Mouse (Mus musculus): ENCODE results near the gene Tnfrsf8. TPM values are rescaled to one million over a fixed set of nuclear protein-coding genes. Genes with fewer than 3 reads are reported as not detected.
"Not testable (repeated sequence)": the region's sequence is repeated elsewhere in the genome, so short reads cannot be mapped to it uniquely, and the experiment has no call there.

Gene Tnfrsf8
- polyA plus RNA-seq (2015; fragmentation: Nextera tagmentation; extraction: Ambion mirVana), result 0.14 and 2.7 TPM in 2 replicates

DNA sequence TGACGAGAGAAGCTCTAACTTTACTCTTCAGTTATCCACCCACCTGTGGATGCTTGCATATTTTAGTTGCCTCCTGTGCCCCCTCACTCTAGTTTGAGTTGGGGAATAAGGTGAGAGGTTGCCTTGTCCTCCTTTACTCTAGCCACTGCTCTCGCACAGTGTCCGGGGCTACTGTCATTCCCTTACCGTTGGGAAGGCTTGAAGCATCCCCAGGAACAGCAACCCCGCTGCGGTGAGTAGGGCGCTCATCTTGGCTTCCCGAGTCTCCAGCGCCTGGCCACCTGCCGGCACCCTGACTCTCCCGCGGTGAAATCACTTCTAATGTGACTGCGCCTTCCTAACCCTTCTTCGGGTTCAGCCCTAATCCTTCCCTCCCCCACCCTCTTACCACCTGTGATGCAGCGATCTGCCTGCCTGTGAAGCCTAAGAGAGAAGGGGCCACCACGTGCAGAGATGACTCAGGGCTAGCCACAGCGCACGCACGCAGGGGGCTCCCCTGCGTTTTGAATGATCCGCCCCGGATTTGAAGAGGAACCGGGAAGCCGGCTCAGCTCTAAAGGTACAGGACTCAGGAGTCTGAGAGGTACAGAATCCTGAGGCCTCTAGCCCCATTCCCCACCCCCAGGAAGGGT, at the start of gene Tnfrsf8:
Gene Tnfrsf8 (minus strand): TSS at position 329 of the 632 bp plus-strand sequence.
- no peak within 1 kb of the TSS for H3K27ac ChIP-seq (replicated peaks)
- H3K4me1 ChIP-seq, result no peaks in the 10 kb centered on the region
- peaks cover 8% of the 10 kb centered on the region for H3K27me3 ChIP-seq (replicated peaks)
- no peak within 1 kb of the TSS for H3K9ac ChIP-seq (replicated peaks)
- no peaks in the 10 kb centered on the region for H3K36me3 ChIP-seq
- WGBS, result 7% methylated on average over 24 of the region's 24 CpGs
- no peak within 1 kb of the TSS for H3K4me3 ChIP-seq (replicated peaks)
- H3K9me3 ChIP-seq (replicated peaks), result no peaks in the 10 kb centered on the region
- no peak for ATAC-seq (ENCODE audit: low FRiP score)
- peak within 1 kb of the TSS; percentile 15; the same call in 1 of the 2 replicates for H3K4me2 ChIP-seq

DNA sequence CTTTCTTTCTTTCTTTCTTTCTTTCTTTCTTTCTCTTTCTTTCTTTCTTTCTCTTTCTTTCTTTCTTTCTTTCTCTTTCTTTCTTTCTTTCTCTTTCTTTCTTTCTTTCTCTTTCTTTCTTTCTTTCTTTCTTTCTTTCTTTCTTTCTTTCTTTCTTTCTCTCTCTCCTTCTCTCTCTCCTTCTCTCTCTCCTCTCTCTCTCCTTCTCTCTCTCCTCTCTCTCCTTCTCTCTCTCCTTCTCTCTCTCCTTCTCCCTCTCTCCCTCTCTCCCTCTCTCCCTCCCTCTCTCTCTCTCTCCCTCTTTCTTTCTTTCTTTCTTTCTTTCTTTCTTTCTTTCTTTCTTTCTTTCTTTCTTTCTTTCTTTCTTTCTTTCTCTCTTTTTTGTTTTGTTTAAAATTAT, 46.7 kb upstream of the Tnfrsf8 start:
- H3K4me1 ChIP-seq; H3K9ac ChIP-seq (replicated peaks); H3K27ac ChIP-seq (replicated peaks); H3K9me3 ChIP-seq (replicated peaks); H3K4me3 ChIP-seq (replicated peaks); H3K27me3 ChIP-seq (replicated peaks); H3K4me2 ChIP-seq; ATAC-seq (ENCODE audit: low FRiP score); H3K36me3 ChIP-seq: not testable (repeated sequence)

DNA sequence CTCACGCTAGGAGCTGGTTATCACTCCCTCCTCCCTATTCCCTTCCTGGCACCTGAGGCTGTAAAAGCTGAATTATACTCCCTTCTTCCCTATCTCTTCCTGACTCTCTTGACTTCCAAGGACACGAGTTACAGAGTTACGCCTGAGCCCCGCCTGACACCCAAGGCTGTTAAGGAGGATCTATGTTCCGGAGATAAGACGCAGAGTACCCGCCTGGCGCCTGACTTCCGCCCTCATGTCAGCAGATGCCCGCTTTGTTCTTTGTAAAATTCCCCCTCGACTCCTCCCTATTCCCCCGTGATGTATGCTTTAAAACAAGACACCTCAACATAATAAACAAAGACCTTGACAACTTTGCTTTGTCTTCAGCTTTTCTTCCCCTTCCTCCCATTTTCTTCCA, 46.1 kb upstream of the Tnfrsf8 start:
- H3K9ac ChIP-seq (replicated peaks), result no peak overlapping the region
- no peaks in the 10 kb centered on the region for H3K9me3 ChIP-seq (replicated peaks)
- H3K4me3 ChIP-seq (replicated peaks), result no peak overlapping the region
- no peaks in the 10 kb centered on the region for H3K4me1 ChIP-seq
- H3K4me2 ChIP-seq, result peak overlapping the region; percentile 34
- no peaks in the 10 kb centered on the region for H3K27me3 ChIP-seq (replicated peaks)
- H3K27ac ChIP-seq (replicated peaks), result no peak overlapping the region
- 21% methylated on average over 12 of the region's 12 CpGs for WGBS
- no peak for ATAC-seq (ENCODE audit: low FRiP score)
- H3K36me3 ChIP-seq, result no peaks in the 10 kb centered on the region

DNA sequence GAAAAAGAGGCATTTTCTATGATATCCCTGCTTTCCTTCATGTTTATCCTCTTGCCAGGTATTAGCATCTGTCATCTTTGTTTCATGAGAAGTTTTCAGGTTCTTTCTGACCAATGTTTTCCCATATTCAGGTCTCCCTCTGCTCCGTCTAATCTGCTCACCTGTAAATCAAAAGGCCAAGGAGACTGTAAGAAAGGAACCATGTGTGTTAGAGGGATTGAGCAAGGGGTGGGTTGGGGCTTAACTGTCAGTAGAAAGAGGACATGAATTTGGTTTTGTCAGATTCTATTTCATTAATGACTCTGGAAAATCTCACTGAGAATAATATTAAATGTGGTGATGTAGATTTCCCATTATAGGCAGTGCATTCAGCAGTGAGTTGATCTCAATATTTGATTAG, 45.6 kb upstream of the Tnfrsf8 start:
- 74% methylated on average over 1 of the region's 1 CpGs for WGBS

DNA sequence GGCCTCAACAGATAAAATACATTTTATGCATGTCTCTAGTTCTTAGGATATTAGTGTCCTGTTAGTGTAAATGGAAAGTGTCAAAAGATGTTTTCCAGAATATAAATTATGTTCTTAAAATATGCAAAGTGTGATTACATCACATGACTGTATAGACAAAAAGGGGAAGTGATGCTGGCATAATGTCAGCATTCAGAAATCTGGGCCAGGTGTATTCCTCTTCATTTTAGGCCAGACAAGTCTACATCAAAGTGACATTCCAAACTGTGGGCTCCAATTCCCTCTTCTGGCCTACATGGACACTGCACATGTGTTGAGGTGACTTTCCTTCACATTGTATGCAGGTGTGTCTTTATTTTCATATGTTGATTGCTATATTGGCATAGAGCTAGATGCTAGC, 41.3 kb upstream of the Tnfrsf8 start:
- H3K9me3 ChIP-seq (replicated peaks), result no peaks in the 10 kb centered on the region
- no peak overlapping the region for H3K4me2 ChIP-seq
- H3K4me1 ChIP-seq, result no peaks in the 10 kb centered on the region
- H3K4me3 ChIP-seq (replicated peaks), result no peak overlapping the region
- ATAC-seq (ENCODE audit: low FRiP score), result no peak
- no peak overlapping the region for H3K27ac ChIP-seq (replicated peaks)
- no peaks in the 10 kb centered on the region for H3K36me3 ChIP-seq
- no peak overlapping the region for H3K9ac ChIP-seq (replicated peaks)
- no peaks in the 10 kb centered on the region for H3K27me3 ChIP-seq (replicated peaks)

More for the DNA sequence above, 45.6 kb upstream of the Tnfrsf8 start:
- Histone ChIP-seq H3K4me3 (replicated peaks) (no peak overlapping the region), H3K4me2 (no peak overlapping the region), H3K4me1 (no peaks in the 10 kb centered on the region), H3K9me3 (replicated peaks) (no peaks in the 10 kb centered on the region), H3K27me3 (replicated peaks) (no peaks in the 10 kb centered on the region), H3K27ac (replicated peaks) (no peak overlapping the region), H3K36me3 (no peaks in the 10 kb centered on the region), H3K9ac (replicated peaks) (no peak overlapping the region)
- no peak for ATAC-seq (ENCODE audit: low FRiP score)

DNA sequence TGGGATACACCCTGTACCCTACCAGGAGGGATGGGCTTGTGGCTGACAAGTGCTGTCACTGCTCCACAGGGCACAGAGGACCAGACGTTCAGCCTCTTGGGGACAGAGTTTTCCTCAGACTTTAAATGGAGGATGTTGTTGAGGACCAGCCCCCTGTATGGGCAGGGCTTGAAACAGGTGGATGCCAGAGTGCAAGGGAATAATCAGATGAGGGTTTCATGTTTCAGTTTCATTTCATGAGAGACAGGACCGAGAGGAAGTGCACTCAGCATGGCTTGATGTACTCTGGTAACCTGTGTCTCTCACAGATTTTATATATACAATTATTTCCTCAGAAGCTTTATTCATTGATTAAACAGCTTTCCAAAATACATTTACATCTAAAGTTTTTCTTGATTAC, 38.9 kb upstream of the Tnfrsf8 start:
- no peaks in the 10 kb centered on the region for H3K36me3 ChIP-seq
- H3K27me3 ChIP-seq (replicated peaks), result no peaks in the 10 kb centered on the region
- no peaks in the 10 kb centered on the region for H3K4me1 ChIP-seq
- H3K27ac ChIP-seq (replicated peaks), result no peak overlapping the region
- ATAC-seq (ENCODE audit: low FRiP score), result no peak
- H3K9me3 ChIP-seq (replicated peaks), result no peaks in the 10 kb centered on the region
- no peak overlapping the region for H3K9ac ChIP-seq (replicated peaks)
- no peak overlapping the region for H3K4me2 ChIP-seq
- H3K4me3 ChIP-seq (replicated peaks), result no peak overlapping the region
- WGBS, result 64% methylated on average over 2 of the region's 2 CpGs

DNA sequence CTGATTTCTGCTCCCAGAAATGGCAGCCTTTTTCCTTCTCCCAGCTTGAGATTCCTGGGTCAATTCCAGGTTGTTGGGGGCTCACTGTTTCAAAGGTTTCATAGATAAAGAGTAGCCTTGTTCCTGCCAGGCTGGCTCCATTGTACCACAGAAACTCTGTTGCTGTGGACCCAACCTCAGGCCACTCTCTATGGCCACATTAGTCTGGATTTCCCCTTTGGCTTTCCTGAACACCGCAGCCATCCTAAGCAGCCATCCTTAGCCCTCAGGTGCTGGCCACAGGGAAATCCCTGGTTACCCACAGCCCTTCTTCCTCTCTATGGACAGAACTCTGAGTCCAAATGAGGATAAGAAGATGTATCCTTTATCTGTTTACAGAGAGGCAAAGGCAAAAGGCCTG, 30.0 kb upstream of the Tnfrsf8 start:
- H3K36me3 ChIP-seq, result no peaks in the 10 kb centered on the region
- H3K4me2 ChIP-seq, result no peak overlapping the region
- ATAC-seq (ENCODE audit: low FRiP score), result no peak
- no peak overlapping the region for H3K4me3 ChIP-seq (replicated peaks)
- H3K27ac ChIP-seq (replicated peaks), result no peak overlapping the region
- 97% methylated on average over 1 of the region's 1 CpGs for WGBS
- no peaks in the 10 kb centered on the region for H3K27me3 ChIP-seq (replicated peaks)
- no peaks in the 10 kb centered on the region for H3K9me3 ChIP-seq (replicated peaks)
- no peak overlapping the region for H3K9ac ChIP-seq (replicated peaks)
- no peaks in the 10 kb centered on the region for H3K4me1 ChIP-seq

DNA sequence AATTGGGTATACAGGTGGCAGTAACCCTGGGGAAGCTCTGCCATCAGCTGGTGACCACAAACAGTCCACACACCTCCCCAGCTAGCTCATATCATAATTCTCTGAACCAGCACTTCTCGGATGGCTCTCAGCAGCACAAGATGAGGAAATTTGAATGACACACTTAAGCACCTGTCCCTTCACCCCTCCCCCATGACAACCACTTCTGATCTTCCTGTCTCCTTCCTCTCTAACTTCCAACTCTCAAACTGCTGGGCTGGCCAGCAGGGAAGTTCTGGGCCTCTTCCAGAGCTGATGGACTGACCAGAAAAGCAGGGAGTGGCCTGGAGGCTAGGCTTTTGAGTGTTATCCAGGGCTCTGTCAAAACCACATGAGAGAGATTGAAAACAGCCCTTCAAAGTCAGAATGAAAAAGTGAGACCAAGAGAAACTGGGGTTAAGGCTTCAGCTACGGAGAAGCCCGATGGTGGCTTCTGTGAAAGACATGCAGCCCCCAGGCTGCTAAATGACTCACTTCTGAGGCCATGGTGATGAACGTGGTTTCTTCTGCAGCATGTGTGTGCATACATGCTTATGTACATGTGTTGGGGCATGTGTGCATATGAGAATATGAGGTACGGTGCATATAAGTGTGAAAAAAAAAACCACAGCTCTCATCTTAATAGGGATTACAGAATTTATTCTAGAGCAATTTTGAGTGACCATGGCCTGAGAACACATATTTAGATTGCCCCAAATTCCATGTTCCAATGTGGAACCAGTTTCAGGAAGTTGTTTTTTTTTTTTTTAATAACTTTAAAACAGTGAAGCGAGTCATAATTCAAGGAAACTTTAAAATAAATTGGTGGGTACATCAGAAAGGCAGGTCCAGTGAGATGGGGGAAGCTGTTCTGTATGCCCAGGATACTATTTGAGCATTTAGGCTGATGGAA, 27.2 kb upstream of the Tnfrsf8 start:
- no peaks in the 10 kb centered on the region for H3K36me3 ChIP-seq
- no peak overlapping the region for H3K4me3 ChIP-seq (replicated peaks)
- no peak overlapping the region for H3K27ac ChIP-seq (replicated peaks)
- H3K27me3 ChIP-seq (replicated peaks), result no peaks in the 10 kb centered on the region
- H3K4me2 ChIP-seq, result no peak overlapping the region
- no peak overlapping the region for H3K9ac ChIP-seq (replicated peaks)
- WGBS, result 89% methylated on average over 6 of the region's 6 CpGs
- ATAC-seq (ENCODE audit: low FRiP score), result no peak
- H3K9me3 ChIP-seq (replicated peaks), result no peaks in the 10 kb centered on the region
- H3K4me1 ChIP-seq, result no peaks in the 10 kb centered on the region

DNA sequence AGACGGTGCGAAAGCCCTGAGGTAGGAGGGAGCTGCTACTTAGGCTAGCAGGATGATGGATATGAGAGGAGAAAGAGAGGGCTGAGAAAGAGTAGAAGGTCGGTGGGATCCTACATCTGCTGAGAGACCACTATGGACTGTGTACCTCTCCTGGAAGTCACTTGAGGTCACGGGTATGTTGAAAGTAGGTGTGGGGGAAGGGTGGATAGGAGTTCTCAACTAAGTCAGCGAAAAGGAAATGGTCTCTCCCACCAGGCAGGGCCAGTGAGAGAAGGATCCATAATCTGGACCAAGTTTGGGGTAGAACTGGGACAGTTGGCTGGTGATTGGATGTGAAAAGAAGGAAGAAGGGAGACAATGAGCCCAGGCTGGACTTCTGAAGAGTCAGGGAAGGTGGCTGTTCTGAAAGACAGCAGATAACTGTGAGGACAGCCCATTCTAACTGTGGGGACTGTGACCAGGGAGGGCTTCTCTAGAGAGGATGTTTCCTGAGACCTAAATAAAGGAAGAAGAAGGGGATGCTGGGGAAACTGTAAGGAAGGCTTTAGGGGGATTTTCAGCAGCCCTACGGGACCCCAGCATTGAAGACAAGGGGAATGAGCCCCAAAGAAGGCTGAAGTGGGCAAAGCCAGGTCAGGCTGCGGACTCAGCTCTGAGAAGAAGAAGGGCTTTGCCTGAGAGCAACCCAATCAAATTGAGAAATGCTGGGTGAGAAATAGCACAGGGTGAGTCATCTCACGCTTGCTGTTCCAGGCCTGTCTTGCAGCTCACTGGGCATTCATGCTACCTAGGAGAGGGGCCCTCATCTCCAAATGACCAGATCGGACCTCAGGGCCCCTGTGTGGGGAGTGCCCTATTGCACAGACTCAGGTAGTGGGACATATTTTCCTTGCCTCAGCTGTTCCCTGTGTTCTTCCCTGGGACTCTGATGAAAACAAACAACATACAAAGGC, 23.2 kb upstream of the Tnfrsf8 start:
- Histone ChIP-seq H3K9ac (replicated peaks) (no peak overlapping the region), H3K4me2 (no peak overlapping the region), H3K9me3 (replicated peaks) (no peaks in the 10 kb centered on the region), H3K4me1 (no peaks in the 10 kb centered on the region), H3K27ac (replicated peaks) (no peak overlapping the region), H3K4me3 (replicated peaks) (no peak overlapping the region), H3K27me3 (replicated peaks) (no peaks in the 10 kb centered on the region), H3K36me3 (no peaks in the 10 kb centered on the region)
- WGBS, result 82% methylated on average over 9 of the region's 9 CpGs
- ATAC-seq (ENCODE audit: low FRiP score), result no peak

DNA sequence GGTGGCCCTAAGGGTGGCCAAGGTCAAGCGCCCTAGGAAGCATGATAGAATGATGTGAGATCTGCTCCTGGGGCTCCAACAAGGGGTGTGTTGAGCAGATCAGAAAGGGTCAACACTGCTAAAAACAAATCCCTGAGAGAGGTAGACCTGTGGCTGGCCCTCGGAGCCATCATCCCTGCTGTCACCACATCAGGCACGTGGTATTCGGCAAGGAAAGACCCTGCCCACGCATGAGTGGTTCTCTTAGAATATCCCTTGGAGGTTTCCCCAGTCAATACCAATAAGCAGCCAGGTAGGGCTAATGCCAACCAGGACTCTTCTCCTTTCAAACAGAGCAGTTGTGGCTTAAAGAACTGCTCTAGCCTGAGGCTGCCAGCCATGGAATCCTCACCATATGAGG, 21.6 kb upstream of the Tnfrsf8 start:
- no peak for ATAC-seq (ENCODE audit: low FRiP score)
- Histone ChIP-seq H3K4me2 (no peak overlapping the region), H3K27me3 (replicated peaks) (no peaks in the 10 kb centered on the region), H3K9me3 (replicated peaks) (no peaks in the 10 kb centered on the region), H3K4me1 (no peaks in the 10 kb centered on the region), H3K36me3 (no peaks in the 10 kb centered on the region), H3K4me3 (replicated peaks) (no peak overlapping the region), H3K27ac (replicated peaks) (no peak overlapping the region), H3K9ac (replicated peaks) (no peak overlapping the region)
- WGBS, result 92% methylated on average over 5 of the region's 5 CpGs

DNA sequence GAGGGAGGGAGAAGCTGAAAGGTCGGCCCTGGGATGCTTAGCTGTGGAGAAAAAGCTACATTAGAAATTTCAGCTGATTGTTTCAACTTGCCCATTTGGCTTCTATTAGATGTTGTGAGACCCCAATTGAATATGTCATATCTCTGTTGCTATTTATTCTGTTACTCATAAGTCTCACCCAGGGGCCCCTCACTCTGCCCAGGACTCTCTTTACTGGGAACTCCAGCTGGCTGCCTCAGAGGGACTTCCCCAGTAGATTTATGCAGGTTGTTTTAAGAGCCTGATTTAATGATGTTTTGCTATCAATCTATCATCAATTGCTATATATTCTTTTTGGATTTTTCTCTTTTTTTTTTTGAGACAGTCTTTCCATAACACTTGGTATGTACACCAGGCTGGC, 21.1 kb upstream of the Tnfrsf8 start:
- H3K4me3 ChIP-seq (replicated peaks), result no peak overlapping the region
- no peak overlapping the region for H3K9ac ChIP-seq (replicated peaks)
- H3K4me2 ChIP-seq, result no peak overlapping the region
- H3K27ac ChIP-seq (replicated peaks), result no peak overlapping the region
- H3K36me3 ChIP-seq, result no peaks in the 10 kb centered on the region
- no peaks in the 10 kb centered on the region for H3K27me3 ChIP-seq (replicated peaks)
- 70% methylated on average over 1 of the region's 1 CpGs for WGBS
- ATAC-seq (ENCODE audit: low FRiP score), result no peak
- no peaks in the 10 kb centered on the region for H3K4me1 ChIP-seq
- no peaks in the 10 kb centered on the region for H3K9me3 ChIP-seq (replicated peaks)
